Mouse (Mus musculus): ENCODE measurements around the gene Emc10.

DNA sequence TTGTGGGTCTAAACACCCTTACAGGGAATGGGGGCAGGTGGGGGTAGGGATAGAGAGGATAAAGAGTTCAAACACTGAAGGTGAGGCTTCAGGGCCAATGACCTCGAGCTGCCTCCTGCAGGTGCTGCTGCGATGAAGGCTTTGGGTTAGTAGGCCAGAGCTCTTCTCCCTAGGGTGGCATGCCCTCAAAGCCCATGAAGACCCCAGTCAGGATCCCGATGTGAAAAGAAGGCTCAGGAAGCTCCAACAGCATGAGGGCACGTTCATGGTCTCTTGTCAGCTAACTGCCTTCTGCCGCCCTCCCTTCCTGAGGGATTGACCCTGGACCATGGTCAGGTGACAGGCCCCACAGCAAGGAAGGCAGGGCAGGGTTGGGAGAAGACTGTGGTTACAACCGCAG is 36.3 kb downstream of the Emc10 start:
- TF ChIP-seq GATA1 (IDR thresholded peaks at IDR 0.05; ENCODE audit: low read length), result no peak
- no peak for TF ChIP-seq TAL1 (IDR thresholded peaks at IDR 0.05; ENCODE audit: low read length)

All from erythroblast, embryonic 14.5 days (primary cell).